9 mouse cellular contexts compared by ENCODE assay signal in genomic region chr10:79116125-79116849, GRCm38 (mm10). TPM values are rescaled to one million over a fixed set of nuclear protein-coding genes. Genes with fewer than 3 reads are reported as not detected.
A peak's percentile ranks its signal among the peaks of the same experiment; 100 is the strongest.
DNase-seq lines count a peak whose midpoint lies in the region; ATAC-seq lines count a peak whose summit lies in the region.
"Had no signal": no experiment of that assay in that cellular context is flagged by ENCODE, and none has a peak within 500 bp of the region (broad histone marks: within the 10 kb centered on the region; RNA-seq: fewer than 3 reads in every experiment).

No protein-coding gene starts in this region.

- 55% methylated on average over 4 of the region's 4 CpGs for WGBS in forebrain, embryonic 13.5 days
- 51% methylated on average over 4 of the region's 4 CpGs for WGBS in hindbrain, embryonic 12.5 days

- DNase-seq in cerebellum, adult 11-12 months, result no peak
- DNase-seq in c-Kit-positive CD71-negative TER-119-negative erythroid progenitor cells, embryonic 14.5 days (ENCODE audit: low read depth), result peak; percentile 40
- peak; percentile 17 for DNase-seq in layer of hippocampus, adult 9-11 months
- DNase-seq in lung, postnatal 4 days, result peak; percentile 31 to 59
- DNase-seq in right cerebral cortex, postnatal 14 days, result peak; percentile 56

- ATAC-seq in cerebellum, adult (ENCODE audit: insufficient number of reproducible peaks, low FRiP score, low TSS enrichment), result peak; percentile 80; the same call in 1 of the 2 replicates
- peak; percentile 59; the same call in 1 of the 2 replicates for ATAC-seq in forebrain, embryonic 13.5 days
- ATAC-seq in hindbrain, embryonic 12.5 days (ENCODE audit: low FRiP score), result 0 out of 2 replicates have a peak, but pooled peaks have one; percentile 52

- no peak overlapping the region for H3K4me3 ChIP-seq in forebrain, embryonic 13.5 days
- H3K4me3 ChIP-seq in hindbrain, embryonic 12.5 days, result no peak overlapping the region

- no peak overlapping the region for H3K27ac ChIP-seq in forebrain, embryonic 13.5 days
- H3K27ac ChIP-seq in hindbrain, embryonic 12.5 days, result no peak overlapping the region
- H3K27ac ChIP-seq: macrophage had no signal

- no peaks in the 10 kb centered on the region for H3K9me3 ChIP-seq in forebrain, embryonic 13.5 days (replicated peaks)
- no peaks in the 10 kb centered on the region for H3K9me3 ChIP-seq in hindbrain, embryonic 12.5 days (replicated peaks)

- H3K9ac ChIP-seq in forebrain, embryonic 13.5 days, result no peak overlapping the region
- no peak overlapping the region for H3K9ac ChIP-seq in hindbrain, embryonic 12.5 days

- no peaks in the 10 kb centered on the region for H3K4me1 ChIP-seq in forebrain, embryonic 13.5 days
- 0 out of 2 replicates have a peak, but pooled peaks cover 2% of the 10 kb centered on the region for H3K4me1 ChIP-seq in hindbrain, embryonic 12.5 days

- no peak overlapping the region for H3K4me2 ChIP-seq in forebrain, embryonic 13.5 days
- H3K4me2 ChIP-seq in hindbrain, embryonic 12.5 days (replicated peaks), result no peak overlapping the region

- no peaks in the 10 kb centered on the region for H3K36me3 ChIP-seq in forebrain, embryonic 13.5 days (ENCODE audit: poor library complexity, severe bottlenecking)
- no peaks in the 10 kb centered on the region for H3K36me3 ChIP-seq in hindbrain, embryonic 12.5 days

- no peaks in the 10 kb centered on the region for H3K27me3 ChIP-seq in forebrain, embryonic 13.5 days
- H3K27me3 ChIP-seq in hindbrain, embryonic 12.5 days, result no peaks in the 10 kb centered on the region

RNA-seq across cellular contexts. Expression of gene 2610008E11Rik, which starts 18.9 kb away (rescaled TPM):
- 45.3 and 51.6 TPM in 2 replicates for polyA plus RNA-seq in forebrain, embryonic 13.5 days (2015; fragmentation: Nextera tagmentation; extraction: Ambion mirVana)
- polyA plus RNA-seq in hindbrain, embryonic 12.5 days (2016; fragmentation: Nextera tagmentation; extraction: Ambion mirVana), result 53.3 and 56.2 TPM in 2 replicates

RNA-seq across cellular contexts. Expression of gene Vmn2r80, which starts 32.3 kb away (rescaled TPM):
- polyA plus RNA-seq in forebrain, embryonic 13.5 days (2015; fragmentation: Nextera tagmentation; extraction: Ambion mirVana), result not detected in 2 replicates
- polyA plus RNA-seq in hindbrain, embryonic 12.5 days (2016; fragmentation: Nextera tagmentation; extraction: Ambion mirVana), result not detected in 2 replicates
- polyA plus RNA-seq: macrophage had no signal
